Mouse (Mus musculus): Measurements from ENCODE around the gene Nucks1. TPM values are rescaled to one million over a fixed set of nuclear protein-coding genes. Genes with fewer than 3 reads are reported as not detected.

Nucks1 gene
- total RNA-seq, 4 experiments from 2014 or later = 73.0 to 79.7 (median 76.5) TPM

DNA sequence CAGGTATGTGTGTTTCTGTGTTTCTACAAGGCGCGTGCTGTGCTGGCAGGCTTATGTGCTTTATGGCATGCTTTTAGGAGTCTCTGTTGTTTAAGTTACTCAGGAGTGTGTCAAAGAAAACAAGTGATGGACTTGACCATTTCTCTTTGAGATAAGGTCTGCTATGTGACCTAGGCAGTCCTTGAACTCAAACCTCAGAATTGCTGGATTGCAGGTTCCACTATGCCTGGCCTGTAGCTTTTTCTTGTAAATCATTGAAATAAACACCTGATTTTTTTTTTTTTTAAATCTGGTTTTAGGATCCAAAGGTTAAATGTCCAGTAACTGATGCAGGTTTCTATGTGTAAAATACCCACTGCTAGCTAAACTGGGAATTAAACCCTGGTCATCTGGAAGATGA lies 8.7 kb downstream of the Nucks1 start:
- DNase-seq (ENCODE audit: low spot score in 2 of 2) = no peak

DNA sequence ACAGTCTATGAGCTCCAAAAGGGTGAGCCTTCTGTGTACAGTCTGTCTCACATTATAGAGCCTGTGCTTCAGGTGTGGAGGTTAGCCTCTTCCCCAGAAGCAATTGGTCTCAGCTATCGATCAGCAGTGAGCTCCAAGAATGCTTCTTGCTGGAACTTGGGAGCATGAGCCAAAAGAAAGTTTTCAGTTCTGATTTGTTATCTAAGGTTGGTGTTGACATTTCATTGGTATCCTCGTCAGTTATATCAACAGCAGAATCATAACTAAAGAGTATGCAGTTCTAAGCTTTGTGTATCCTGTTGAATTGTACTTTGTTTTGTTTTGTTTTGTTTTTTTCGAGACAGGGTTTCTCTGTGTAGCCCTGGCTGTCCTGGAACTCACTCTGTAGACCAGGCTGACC lies 11.8 kb downstream of the Nucks1 start:
- no peak for DNase-seq (ENCODE audit: low spot score in 2 of 2)

DNA sequence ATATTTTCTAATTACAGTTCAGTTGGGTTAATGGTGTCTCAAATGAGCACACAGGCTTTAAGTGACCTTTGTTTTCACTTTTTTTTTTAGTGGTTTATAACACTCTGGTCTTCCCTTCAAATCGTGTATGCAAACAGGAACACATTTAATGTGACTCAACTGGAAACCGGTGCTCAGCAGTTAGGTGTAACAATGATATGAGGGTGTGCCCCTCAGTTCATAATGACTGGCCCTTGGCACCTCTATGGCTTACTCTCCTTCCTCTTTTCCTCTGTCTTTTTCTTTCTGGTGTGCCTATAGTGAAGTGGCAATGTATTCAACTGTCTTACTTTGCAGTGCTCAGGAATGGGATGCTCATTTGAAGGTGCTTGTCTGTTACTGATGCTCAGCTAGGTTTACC lies 23.1 kb downstream of the Nucks1 start:
- no peak for DNase-seq (ENCODE audit: low spot score in 2 of 2)

DNA sequence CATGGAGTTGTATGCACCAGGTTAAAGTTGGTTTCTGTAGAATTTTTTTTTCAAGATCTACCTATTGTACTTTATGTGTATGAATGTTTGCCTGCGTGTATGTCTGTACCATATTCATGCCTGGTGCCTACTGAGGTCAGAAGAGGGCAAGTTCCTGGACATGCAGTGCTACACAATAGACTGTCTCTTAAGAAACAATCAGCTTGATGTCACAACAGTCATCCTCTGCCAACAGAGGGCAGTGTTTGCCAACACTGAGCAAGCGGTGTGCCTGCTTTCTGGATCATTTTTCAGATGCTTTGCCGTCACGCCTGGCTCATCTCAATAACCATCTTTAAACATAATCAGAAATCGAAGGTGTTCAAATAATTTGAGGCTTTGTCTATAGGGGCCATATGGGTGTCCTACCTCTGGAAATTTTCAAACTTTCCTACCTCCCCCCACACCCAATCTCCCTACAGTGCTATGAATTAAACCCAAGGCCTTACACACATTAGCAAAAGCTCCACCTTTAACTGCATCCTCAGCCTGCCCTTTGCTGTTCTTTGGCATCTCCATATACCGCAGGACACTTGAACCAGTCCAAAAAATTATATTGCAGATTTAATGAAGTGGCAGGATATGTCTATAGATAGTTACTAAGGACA lies 27.4 kb downstream of the Nucks1 start:
- peak in 1 of 2 experiments; percentile 14 for DNase-seq (ENCODE audit: low spot score in 2 of 2)

- no peak for DNase-seq (ENCODE audit: low spot score in 2 of 2)
These were observed 28.5 kb downstream of the Nucks1 start for GRCm38 (mm10) chr1:131938811-131939210.

DNA sequence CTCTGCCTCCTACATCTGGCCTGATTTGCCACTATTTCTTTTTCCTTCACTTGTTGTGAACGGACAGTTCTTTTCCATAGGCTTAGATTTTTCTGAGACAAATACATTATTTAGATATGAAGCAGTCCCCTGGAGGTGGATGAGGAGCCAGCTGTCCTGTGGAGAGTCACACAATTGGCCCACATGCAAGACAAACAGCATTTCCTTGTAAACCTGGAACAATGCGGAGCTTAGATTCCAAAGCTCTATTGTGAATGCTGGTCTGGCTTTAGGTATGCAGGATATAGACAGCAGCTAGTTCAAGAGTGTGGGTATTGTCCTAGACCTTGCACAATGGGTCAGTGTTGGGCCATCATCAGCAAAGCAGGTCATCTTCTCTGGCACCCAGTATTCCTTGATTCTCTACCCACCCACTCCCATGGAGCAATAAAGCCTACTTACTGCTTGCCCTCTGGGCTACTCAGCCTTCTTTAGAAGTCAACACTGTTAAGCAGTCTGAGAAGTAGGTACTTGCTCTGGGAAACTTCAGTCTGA lies 30.4 kb downstream of the Nucks1 start:
- no peak for DNase-seq (ENCODE audit: low spot score in 2 of 2)

DNA sequence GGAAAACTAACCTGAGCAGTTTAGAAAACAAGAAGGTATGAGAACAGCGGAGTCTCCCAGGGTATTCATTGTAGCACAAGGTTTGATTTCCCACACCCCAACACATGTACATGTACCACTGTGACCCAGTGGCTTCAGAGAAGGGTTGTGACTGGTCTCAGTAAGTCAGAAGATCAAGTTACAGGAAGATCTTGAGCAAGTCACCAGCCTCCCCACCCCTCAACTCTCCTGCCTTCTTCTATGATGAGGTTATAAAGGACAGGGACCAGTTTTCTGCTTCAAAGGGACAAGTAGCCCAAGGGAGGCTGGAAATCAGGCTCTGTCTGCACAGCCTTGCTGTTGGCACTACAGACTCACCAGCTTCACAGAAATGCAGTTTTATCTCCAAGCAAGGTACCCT lies 31.2 kb downstream of the Nucks1 start:
- no peak for DNase-seq (ENCODE audit: low spot score in 2 of 2)

DNA sequence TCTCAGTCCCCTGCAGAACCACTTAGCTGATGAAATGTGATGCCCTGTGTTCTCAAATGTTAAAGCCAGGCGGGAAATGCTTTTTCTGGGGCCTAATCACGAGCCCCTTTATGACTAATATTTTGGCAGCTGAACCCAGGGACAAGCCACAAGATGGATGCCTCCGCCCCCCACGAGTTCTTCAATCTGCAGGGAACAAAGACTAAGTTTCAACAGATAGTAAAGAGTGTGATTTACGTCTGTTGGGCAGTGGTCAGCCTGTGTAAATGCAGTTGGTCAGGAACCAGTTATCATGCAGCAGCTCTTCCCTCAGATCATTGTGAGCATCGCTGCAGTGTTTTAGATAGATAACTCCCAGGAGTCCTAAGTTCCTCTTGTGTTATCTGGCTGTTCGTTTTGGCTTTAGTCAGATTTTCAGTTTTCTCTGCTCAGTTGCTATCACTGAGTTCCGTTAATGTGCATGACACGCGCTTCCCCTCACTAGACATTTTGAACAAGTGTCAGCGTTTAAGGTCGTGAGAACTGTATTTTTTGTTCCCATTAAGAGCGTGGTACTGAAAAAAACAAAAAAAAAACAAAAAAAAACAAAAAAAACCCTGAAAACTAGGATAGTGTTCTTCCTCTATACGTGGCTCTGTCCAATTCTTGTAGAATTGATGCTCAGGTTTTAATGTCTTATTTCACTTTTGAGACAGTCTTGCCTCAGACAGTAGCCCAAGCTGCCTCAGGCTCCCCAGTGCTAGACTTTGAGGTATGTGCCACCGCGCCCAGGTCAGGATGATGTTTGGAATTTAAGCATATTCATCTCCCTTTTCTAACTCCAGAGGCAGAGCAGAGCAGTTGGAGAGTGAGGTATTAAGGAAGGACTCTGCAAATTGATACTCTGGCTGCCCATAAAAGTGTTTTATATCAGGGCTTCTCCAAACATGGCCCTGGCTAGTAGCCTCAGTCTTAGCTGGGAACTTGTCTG lies 32.6 kb downstream of the Nucks1 start:
- no peak for DNase-seq (ENCODE audit: low spot score in 2 of 2)

- no peak for DNase-seq (ENCODE audit: low spot score in 2 of 2)
These were observed 35.5 kb downstream of the Nucks1 start for GRCm38 (mm10) chr1:131945674-131946440.

GRCm38 (mm10) chr1:131946462-131947215 lies 36.3 kb downstream of the Nucks1 start:
- no peak for DNase-seq (ENCODE audit: low spot score in 2 of 2)

GRCm38 (mm10) chr1:131947997-131948525 lies 37.7 kb downstream of the Nucks1 start:
- no peak for DNase-seq (ENCODE audit: low spot score in 2 of 2)

GRCm38 (mm10) chr1:131954242-131954865 lies 44.0 kb downstream of the Nucks1 start:
- no peak for DNase-seq (ENCODE audit: low spot score in 2 of 2)

DNA sequence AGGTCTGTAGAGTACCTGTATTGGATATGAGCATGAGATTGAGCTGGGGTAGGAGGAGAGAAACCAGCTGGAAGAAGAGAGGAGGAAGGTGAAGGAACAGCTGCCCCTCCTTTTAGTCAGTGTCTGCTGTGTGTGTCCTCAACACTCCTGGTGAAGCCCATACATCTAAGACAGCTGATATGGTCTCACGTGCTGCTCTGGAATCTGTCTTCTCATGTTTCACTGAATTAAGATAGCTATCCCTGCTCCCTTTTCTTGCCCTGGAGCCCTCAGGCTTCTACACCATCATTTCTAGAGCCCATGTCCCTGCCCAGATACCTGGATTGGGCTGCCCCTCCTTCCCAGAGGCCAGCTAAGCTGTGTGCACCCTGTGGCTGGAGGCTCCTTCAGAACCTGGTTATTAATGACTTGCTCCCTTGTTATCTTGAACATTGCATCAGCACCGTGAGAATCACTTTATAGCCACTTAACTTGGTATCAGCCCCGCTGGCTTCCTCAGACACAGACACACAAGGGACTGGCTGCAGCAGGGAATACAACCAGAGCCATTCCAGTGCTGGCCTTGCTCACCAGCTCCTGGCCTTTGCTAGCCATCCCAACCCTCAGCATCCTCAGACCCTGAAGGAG lies 44.9 kb downstream of the Nucks1 start:
- DNase-seq (ENCODE audit: low spot score in 2 of 2) = no peak

- DNase-seq (ENCODE audit: low spot score in 2 of 2) = no peak
These were observed 47.1 kb downstream of the Nucks1 start for GRCm38 (mm10) chr1:131957416-131957815.

GRCm38 (mm10) chr1:131961004-131961403 lies 50.7 kb downstream of the Nucks1 start:
- DNase-seq (ENCODE audit: low spot score in 2 of 2) = no peak

DNA sequence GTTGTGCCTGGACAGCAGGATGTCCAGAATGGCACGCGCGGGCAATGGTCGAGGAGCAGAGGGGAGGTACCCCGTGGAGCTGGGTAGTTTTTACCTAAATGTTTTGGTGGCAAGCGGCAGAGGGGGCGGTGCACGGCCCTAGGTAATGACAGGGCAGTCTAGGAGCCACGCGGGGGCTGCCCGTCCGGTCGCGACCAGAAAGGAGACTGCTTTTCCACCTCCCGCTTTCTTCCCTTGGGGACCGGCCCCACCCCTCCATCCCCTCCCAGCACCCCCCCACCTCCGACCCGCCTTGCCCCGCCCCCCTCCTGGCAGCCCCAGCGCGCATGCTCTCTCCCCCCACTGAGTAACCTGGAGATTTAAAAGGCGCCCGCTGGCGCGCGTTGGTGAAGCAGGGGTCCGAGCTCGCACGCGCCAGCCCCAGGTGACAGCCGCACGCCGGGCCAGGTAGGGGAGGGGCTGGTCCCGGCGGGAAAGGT lies 52.3 kb downstream of the Nucks1 start, which contains the start of gene Slc45a3:
Gene Slc45a3, plus strand, starts transcription at position 362 of the 479 bp plus-strand sequence.
- DNase-seq (ENCODE audit: low spot score in 2 of 2) = no peak

DNA sequence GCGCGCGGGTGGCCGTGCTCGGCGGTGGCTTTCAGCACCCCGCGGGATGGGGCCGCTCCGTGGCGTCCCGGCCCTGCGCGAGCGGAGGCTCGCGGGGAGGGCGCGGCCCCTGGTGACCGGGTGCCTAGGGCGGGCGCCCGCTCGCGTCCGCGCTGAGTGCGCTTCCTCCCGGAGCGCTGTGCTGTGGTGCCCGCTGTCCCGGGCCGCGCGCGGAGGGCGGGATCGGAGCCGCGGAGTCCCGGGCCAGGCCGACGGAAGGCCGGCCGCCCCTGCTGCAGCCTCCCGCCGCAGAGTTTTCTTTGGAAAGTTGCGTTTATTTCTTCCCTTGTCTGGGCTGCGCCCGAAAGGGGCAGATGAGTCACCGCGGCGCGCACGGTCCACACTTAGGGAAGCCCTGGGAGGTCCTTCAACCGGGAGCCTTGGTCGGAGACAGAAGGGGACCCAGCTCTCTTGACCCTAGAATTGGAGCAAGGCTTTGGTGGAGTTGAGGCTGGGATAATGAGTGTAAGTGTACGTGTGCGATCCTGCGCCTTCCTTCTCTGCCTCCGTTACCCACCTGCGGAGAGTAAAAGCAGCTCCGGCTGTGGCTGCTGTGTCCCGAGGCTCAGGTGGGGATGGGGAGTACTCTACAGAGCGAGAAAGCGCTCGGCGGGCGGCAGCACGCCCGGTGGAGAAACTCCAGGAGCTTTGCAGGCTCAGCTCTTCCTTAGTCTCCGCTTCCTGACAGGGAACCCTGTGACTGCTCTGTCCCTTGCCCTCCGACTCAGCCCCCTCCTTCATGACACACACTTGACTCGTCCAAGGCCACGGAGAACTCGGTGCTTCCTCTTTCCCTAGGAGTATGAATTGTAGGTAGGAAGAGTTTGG lies 53.0 kb downstream of the Nucks1 start:
- no peak for DNase-seq (ENCODE audit: low spot score in 2 of 2)

DNA sequence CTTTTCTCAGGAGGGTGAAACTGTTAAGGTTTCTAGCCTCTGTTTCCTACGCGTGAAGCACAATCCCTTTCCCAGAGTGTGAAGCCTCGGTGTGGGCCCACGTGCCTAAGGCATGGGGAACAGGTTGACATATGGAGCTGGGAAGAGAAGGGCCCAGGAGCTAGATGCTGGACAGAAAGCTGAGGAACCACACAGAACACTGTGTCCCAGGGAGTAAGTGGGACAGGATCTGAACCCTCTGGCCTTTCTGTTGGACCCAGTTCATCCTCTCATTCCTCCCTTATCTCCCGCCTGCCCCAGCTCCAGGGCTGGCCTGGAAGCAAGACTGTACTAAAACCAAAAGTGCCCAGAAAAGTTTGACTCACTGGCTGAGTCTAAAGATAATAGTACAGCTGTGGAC lies 53.8 kb downstream of the Nucks1 start:
- DNase-seq (ENCODE audit: low spot score in 2 of 2) = no peak

Data from gastrocnemius, adult 8-10 months (tissue).